Mouse (Mus musculus) left cerebral cortex, adult 18-20 months (tissue): ENCODE measurements at regions not wholly inside any gene's neighbourhood (a gene's known extent, or its start where the extent isn't known, plus 50 kb on each side); places are given as distances from the start of the nearest gene placed in this dataset.

Experiments
- DNase-seq, 2 experiments: peaks; one replicate each; pipeline ENCODE4 v3.0.0; 2021 to 2022; ENCODE audit warnings: low spot score in 2 of 2, mixed read lengths in 1 of 2

- no peak for DNase-seq
These were observed 716.5 kb downstream of the Epm2a start for GRCm38 (mm10) chr10:12059728-12060127.

GRCm38 (mm10) chr10:12061069-12061861 is 718.1 kb downstream of the Epm2a start:
- DNase-seq: peak in 1 of 2 experiments; percentile 1

- no peak for DNase-seq
These were observed 719.1 kb downstream of the Epm2a start for GRCm38 (mm10) chr10:12062302-12062701.

DNA sequence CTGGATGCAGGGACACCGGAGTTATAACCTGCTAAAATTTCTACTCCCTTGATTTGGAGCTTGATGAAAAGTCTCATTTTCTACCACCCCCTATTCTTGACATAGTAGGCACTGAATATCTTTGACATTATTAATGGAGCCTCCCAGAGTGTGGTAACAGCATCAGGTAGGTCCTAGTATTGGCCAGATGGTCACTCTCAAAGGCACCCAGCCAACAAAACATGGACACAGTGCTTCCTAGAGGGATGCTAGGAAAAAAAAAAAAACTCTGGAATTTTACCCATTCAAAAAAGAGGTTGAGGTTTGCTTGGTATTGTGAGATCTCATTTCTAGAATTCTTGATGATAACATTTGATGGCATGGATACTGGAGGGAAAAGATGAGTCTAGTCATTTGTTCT is 740.8 kb downstream of the Epm2a start:
- DNase-seq: no peak

- DNase-seq: no peak
These were observed 749.3 kb downstream of the Epm2a start for GRCm38 (mm10) chr10:12092521-12092920.

- no peak for DNase-seq
These were observed 753.5 kb downstream of the Epm2a start for GRCm38 (mm10) chr10:12096678-12097077.

DNA sequence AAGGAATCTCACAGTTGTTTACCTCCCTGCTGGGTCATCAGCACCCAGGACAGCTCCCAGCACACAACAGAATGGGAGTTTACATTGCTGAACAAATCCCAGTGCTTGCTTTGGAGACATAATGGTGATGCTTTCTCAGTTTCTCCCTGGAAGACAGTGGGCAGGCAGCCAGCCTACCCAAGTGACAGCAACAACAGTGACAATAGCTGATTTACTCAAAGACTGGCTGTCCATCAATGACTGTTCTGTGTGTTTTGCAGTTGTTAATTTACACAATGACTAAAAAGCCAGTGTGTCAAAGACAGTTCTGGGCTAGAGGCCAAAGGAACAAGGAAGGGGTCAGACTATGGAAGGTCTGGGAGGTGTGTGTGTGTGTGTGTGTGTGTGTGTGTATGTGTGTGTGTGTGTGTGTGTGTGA is 762.2 kb downstream of the Utrn start:
- DNase-seq: no peak

- no peak for DNase-seq
These were observed 757.4 kb downstream of the Utrn start for GRCm38 (mm10) chr10:12111720-12112119.

DNA sequence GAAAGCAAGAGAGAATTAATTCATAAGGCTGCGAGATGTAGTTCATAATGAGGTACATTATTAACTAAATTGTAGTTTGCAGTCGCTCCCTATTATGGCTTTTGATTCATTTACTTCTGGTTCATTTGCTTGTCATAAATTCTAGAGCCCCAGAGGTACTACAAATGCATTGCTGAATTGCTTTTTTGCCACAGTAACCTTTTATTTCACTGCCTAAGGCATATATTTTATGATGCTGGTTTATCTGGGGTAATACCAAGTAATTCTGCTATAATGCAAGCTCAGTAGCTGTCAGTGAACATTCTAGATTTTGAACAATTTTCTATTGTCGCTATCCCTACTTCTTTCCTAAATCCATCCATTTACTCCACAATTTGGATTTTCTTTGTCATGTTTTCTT is 753.4 kb downstream of the Utrn start:
- no peak for DNase-seq

- peak; percentile 13 to 36 for DNase-seq
These were observed 752.4 kb downstream of the Utrn start for GRCm38 (mm10) chr10:12116662-12117303.

- no peak for DNase-seq
These were observed 744.9 kb downstream of the Utrn start for GRCm38 (mm10) chr10:12124272-12124671.

GRCm38 (mm10) chr10:12129486-12129885 is 739.7 kb downstream of the Utrn start:
- no peak for DNase-seq

GRCm38 (mm10) chr10:12144691-12145090 is 724.5 kb downstream of the Utrn start:
- no peak for DNase-seq

- no peak for DNase-seq
These were observed 722.1 kb downstream of the Utrn start for GRCm38 (mm10) chr10:12146942-12147537.

- DNase-seq: no peak
These were observed 698.9 kb downstream of the Utrn start for GRCm38 (mm10) chr10:12170243-12170642.

DNA sequence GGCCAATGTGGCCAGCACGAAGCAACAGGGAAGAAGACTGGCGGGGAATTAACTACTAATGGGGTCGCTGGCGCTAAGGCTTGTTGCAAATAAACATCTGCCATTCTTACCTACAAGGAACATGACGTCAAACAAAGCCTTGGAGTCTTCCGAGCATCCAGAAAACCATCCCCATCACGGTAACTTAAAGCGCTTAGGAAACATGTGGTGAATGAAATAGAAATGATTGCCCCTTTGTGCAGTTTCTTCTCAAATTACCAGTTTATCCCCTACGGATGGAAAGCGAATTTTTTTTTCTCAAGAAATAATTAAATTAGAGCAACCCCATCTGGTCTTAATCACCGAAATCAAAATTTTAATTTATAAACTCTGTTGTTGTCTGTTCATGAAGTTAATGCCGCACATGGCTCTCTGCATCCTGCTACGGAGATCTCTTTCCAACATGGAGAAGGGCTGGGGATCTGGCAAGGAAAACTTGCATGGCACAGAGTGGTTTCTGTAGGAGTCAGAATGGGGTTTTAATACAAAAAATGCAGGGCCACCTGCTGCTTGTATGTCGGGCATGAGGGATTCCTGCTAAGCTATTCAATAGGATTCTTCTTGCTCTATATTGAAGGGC is 694.9 kb downstream of the Utrn start:
- DNase-seq: no peak

- no peak for DNase-seq
These were observed 694.0 kb downstream of the Utrn start for GRCm38 (mm10) chr10:12175141-12175540.

- no peak for DNase-seq
These were observed 691.7 kb downstream of the Utrn start for GRCm38 (mm10) chr10:12177482-12177881.

DNA sequence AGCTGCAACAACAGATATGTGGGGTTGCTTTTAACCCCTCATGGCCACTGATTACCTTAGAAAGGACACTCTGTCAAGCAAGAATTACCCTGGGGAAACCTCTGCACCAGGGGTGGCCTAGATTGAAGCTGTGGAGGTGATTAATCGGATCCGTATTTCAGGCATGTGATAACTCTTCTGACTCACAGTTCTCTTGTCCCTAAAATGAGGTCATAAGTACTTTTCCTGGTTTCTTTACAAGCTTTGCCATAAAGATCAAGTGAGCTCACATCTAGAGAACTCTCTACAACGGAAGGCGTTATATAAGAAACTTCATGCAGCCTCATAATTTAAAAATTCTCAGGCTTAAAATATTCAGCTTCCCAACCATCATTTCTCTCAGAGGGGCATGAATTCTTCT is 688.2 kb downstream of the Utrn start:
- DNase-seq: no peak

DNA sequence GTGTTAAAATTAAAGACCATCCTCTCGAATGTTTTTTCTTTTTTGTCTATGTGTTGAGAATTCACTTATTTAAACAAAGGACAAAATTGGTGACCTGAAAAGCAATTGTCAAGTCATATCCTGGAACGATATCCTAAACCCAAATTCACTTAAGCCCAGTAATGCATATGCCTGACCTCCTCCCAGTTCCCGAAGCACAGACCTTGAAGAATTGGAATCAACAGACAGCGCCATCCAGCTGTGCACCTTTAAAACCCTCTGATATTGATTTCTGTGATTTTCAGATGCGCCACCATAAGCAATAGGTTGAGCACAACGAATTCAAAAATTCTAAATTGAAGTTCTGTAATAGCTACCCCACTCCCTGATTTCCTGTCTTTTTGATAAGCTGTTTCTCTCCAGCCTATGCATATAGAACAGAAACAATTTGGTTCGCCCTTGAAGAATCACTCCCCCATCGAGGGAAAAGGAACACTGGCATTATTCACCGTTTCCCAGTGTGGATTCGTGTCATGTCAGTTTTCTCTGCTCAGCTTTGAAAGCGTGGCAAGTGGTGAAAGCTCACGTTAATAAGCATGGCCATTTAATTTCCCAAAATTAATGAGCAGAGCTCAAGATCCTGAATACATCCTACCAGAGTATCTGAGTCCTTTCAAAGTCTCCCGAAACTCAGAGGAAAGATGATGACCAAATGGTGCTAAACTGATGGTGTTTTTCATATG is 682.1 kb downstream of the Utrn start:
- DNase-seq: no peak

- no peak for DNase-seq
These were observed 681.4 kb downstream of the Utrn start for GRCm38 (mm10) chr10:12187669-12188342.
